ENCODE assay signal across 9 mouse cellular contexts in genomic region chr14:55214507-55214906, GRCm38 (mm10). TPM values are rescaled to one million over a fixed set of nuclear protein-coding genes. Genes with fewer than 3 reads are reported as not detected.
DNase-seq lines count a peak whose midpoint lies in the region; TF ChIP-seq lines count a peak whose summit lies in the region.
"Had no signal": no experiment of that assay in that cellular context is flagged by ENCODE, and none has a peak within 500 bp of the region (broad histone marks: within the 10 kb centered on the region; RNA-seq: fewer than 3 reads in every experiment).

No protein-coding gene starts in this region.

- no peak overlapping the region for H3K27ac ChIP-seq in small intestine, adult 2 months (ENCODE audit: insufficient read depth, low read depth, low read length)
- H3K27ac ChIP-seq: stomach, embryonic 15.5 days had no signal

- 54% methylated on average over 4 of the region's 4 CpGs for WGBS in large intestine, adult 2 months
- WGBS in small intestine, adult 2 months = 50% methylated on average over 4 of the region's 4 CpGs

- peak; percentile 25 to 51 for DNase-seq in heart, postnatal 10 days
- no peak for DNase-seq in heart, adult 9 months (ENCODE audit: low spot score in 2 of 2)
- peak; percentile 35 for DNase-seq in urinary bladder, postnatal 14 days (ENCODE audit: low spot score)
- no peak for DNase-seq in urinary bladder, adult 2 months (ENCODE audit: low spot score)
- DNase-seq in cerebellum, adult 8-10 months = peak; percentile 58
- peak; percentile 2 for DNase-seq in large intestine, adult 2 months (ENCODE audit: low read depth, low spot score)
- no peak for DNase-seq in urinary bladder, adult 18-20 months (ENCODE audit: low spot score in 2 of 2)

- H3K4me3 ChIP-seq in small intestine, adult 2 months (ENCODE audit: low read depth, low read length) = no peak overlapping the region
- H3K4me3 ChIP-seq: stomach, embryonic 15.5 days had no signal

- no peaks in the 10 kb centered on the region for H3K27me3 ChIP-seq in small intestine, adult 2 months (ENCODE audit: control insufficient read depth, insufficient read depth, low read length)
- H3K27me3 ChIP-seq: stomach, embryonic 15.5 days had no signal

- no peak for TF ChIP-seq POLR2A in small intestine, adult 2 months (IDR thresholded peaks at IDR 0.05; ENCODE audit: low read depth, low read length)

- no peaks in the 10 kb centered on the region for H3K4me1 ChIP-seq in small intestine, adult 2 months (ENCODE audit: control insufficient read depth, insufficient read depth, insufficient read length, low read length)
- H3K4me1 ChIP-seq: stomach, embryonic 15.5 days had no signal

- no peaks in the 10 kb centered on the region for H3K36me3 ChIP-seq in small intestine, adult 2 months (ENCODE audit: control insufficient read depth, insufficient read depth, low read length)
- H3K36me3 ChIP-seq: stomach, embryonic 15.5 days had no signal

- intact Hi-C loops in heart, postnatal 10 days (cut with DNase I) = no loop called here

- TF ChIP-seq CTCF in small intestine, adult 2 months (IDR thresholded peaks at IDR 0.05; ENCODE audit: extremely low read depth, insufficient read length, insufficient replicate concordance, low read depth, low read length) = peak; percentile 30; the same call in 1 of the 2 replicates

RNA-seq across cellular contexts. Expression of gene Dhrs2, which starts 7.3 kb away (rescaled TPM):
- not detected for total RNA-seq in heart, postnatal 10 days (2021)
- 0.08 and 0.21 TPM in 2 replicates for polyA plus RNA-seq in urinary bladder, adult 2 months (2012; rRNA removed)
- not detected in 2 replicates for polyA plus RNA-seq in large intestine, adult 2 months (2012; rRNA removed)
- polyA plus RNA-seq in small intestine, adult 2 months (2012; rRNA removed) = not detected in 2 replicates

Comparison
In these comparisons a context has a peak if more than half of its experiments do, and no peak if none do; other contexts are left out.
1. DNase-seq: peak in heart, postnatal 10 days (2 of 2), urinary bladder, postnatal 14 days (single experiment), cerebellum, adult 8-10 months (single experiment) and large intestine, adult 2 months (single experiment); none in heart, adult 9 months (0 of 2), urinary bladder, adult 2 months (single experiment) and urinary bladder, adult 18-20 months (0 of 2).